Mouse (Mus musculus) layer of hippocampus, adult 18-20 months (tissue): ENCODE data around the gene Pus10. TPM values are rescaled to one million over a fixed set of nuclear protein-coding genes. Genes with fewer than 3 reads are reported as not detected.

Source experiments
- DNase-seq, 2 experiments: peaks; one replicate each; pipeline ENCODE4 v3.0.0; 2022; ENCODE audit warnings: low spot score in 2 of 2
- total RNA-seq, 2 experiments: library from RNA; stranded (reverse); gene quantifications; 2 replicates each; pipeline ENCODE4 v1.2.3; 2021

Gene Pus10
- total RNA-seq, 2 experiments from 2014 or later: 12.2 to 14.6 TPM

DNA sequence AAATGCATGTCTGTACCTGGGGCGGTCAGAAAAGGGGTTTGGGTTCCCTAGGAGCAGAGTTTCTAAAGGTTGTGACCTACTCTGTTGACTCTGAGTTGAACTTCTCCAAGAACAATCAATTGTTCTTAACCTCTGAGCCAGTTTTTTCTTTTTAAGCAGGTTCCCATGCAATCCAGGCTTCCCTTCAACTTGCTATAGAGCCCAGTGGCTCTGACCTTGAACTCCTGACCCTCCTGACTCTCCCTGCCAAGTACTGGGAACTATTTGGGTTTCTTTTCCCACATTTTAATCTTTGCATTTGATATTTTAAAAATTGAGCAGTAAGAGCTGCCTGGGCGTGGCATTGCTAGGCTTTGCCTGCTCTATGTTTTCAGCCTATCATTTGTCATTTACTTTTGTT lies 27.8 kb downstream of the Pus10 start:
- no peak for DNase-seq

DNA sequence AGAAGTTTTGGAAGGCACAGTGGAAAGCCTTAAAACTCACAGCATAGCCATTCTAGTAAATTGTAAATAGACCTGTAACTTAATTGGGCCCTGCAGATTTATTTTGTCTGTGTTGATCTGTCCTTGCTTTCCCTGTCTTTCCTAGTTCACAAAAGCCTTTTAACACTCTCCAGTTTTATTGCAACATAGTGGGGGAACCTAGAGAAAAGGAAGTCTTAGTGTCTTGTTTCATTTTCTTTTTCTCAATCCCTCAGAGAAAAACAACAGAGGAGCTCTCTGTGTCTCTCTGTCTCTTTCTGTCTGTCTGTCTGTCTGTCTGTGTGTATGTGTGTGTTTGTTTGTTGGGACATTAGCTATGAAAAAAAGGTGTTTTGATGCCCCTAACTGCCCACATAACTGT lies 30.4 kb downstream of the Pus10 start:
- no peak for DNase-seq

DNA sequence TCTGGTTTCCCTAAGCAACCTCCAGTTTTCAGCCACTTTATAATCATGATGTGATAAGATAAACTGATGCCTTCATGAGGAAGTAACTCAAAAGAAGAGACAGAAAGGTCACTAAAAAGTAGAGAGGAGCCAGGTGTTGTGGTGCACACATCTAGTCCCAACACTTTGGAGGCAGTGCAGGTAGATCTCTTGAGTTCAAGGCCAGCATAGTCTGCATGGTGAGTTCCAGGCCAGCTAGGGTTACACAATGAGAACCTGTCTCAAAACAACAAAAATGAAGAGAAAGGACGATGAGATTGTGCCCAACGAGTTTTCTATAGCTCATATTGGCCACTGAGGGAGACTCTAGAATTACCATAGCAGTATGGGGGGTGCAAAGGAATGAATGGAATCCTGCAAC lies 33.1 kb downstream of the Pus10 start:
- DNase-seq: no peak

DNA sequence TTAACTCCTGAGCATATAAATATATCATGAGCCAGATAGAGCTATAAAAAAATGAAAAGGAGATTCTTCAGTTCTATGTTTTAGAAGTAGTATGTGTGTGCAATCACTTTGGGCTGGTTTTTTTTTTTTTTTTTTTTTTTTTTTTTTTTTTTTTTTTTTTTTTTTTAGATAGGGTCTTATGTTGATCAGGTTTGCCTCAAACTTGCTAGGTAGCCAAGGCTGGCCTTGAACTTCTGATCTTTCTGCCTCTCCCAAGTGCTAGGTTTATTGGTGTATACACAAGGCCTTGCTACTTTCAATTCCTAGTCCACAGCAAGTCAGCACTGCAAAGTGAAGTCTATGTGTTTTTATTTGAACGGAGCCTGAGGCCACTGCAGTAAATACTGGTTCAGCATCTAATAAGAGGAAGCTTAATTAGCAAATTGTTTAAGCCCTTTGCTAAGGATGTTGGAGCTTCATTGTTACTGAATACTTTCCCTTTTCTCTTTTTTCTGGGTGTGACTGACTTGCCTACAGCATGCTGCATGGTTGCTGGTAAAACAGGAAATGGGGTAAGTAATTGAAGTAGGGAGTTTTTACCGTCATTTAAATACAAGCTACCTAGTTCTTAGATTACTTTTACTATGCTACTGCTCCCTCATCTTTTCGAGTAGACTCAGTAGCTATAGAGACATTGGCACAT lies 34.1 kb downstream of the Pus10 start:
- no peak for DNase-seq

DNA sequence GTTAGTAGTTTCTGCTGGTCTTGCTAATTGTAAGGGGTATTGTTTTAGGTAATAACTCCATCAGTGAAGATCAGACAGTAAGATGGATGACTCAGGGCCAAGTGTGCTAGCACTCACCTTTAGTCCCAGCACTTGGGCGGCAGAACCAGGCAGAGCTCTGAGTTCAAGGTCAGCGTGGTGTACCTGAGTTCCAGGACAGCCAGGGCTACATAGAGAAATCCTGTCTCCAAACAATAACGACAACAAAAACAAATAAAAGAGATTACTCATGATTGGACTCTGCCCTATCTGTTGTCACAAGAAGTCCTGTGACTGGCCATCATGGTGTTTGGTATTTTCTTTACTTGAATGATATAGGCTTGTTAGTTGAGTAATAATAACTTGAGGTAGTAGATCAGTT lies 36.4 kb downstream of the Pus10 start:
- DNase-seq: no peak

DNA sequence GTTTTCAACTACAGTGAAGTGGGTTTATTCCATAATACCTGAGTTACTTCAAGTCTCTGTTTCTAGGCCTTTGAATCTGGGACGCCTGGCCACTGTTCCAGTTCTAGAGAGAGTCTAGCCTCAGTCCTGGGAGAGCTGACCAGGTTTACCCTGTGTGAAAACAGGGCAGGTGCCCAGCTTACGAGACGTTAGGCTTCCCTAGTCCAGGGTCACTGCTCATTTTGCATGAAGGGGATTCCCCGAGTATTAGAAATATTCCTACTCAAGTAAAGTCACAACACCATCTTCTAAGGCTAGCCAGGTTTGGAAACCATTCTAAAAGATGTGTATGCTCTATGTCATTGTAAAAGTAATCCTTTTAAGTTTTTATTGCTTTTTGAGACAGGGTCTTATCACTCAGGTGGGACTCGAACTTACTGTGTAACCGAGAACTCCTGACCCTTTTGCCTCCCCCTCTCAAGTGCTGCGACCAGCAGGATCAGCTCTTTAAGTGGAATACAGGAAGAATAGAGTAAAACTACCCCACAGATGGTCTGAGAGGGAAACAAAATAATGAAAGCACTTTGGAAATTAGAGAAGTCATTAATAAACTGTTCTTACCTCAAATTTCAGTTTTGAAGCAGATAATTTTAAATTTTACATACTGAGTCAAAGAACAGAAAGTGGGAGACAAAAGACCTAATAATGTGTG lies 39.3 kb downstream of the Pus10 start:
- DNase-seq: no peak

DNA sequence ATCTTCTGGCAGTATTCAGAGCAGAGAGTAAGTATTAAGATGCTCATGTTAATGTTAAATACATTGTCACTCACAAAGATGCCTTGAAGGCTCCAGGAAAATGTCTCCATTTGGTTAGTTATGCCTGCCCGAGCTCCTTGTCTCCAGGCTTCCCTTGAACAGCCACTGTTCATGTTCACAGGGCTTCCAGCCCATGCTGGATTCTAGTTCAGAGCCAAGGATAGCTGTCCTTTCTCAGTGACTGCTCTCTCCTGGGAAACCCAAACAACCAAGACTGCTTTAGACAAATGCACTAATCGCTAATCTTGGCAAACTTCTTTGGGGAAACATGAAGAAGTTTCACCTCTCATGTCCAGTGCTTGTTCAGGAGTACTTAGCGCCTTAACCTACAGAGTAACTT lies 46.8 kb downstream of the Pus10 start:
- DNase-seq: no peak

DNA sequence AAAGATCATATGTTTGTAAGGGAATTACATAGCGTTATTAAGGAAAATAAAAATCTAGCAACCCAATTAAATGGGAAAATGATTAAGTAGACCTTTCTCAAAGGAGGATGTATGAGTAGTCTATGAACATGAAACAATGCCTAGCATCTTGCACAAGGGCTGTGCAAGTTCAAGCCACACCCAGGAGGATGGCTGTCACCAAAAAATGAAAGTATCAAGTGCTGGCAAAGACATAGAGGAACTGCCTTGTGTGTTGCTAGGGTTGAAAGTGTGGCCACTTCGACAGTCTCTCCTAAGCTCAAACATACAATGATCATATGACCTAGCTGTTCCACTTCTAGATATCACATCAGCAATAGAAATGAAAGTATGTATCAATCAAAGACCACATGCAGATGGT lies 53.4 kb downstream of the Pus10 start:
- DNase-seq: no peak

DNA sequence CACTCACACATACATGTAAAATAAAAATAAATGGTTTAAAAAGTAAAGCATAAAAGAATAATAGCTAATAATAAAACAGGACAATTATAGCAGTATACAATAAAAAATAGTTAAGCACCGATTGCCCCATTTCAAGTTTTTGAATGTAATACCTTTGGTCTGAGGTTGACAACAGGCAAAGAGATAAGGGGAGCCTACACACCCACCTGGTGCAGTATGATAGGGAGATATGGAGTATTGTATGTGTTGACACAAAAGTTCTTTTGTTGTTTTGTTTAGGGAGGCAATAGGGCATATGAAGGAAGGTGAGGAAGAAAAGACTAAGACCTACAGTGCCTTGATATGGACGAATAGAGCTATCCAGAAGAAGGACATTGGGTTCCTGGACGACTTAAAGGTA lies 54.4 kb downstream of the Pus10 start:
- DNase-seq: no peak

DNA sequence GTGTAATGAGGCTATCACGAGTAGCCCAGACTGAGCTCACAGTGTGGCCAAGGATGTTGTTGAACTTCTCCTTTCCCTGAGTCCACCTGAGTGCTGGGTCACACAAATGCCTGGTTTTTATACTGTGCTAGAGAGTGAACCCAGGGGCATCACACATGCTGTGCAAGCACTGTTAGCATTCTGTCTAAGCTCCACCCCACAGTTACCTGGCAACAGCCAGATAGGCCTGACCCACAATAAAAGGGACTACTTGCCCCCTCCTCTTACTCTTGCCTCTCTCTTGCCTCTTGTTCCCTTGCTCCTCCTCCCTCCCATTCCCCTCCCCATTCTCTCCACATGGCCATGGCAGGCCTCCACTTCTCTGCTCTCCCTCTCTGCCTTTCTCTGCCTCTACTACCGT lies 56.9 kb downstream of the Pus10 start:
- DNase-seq: no peak

DNA sequence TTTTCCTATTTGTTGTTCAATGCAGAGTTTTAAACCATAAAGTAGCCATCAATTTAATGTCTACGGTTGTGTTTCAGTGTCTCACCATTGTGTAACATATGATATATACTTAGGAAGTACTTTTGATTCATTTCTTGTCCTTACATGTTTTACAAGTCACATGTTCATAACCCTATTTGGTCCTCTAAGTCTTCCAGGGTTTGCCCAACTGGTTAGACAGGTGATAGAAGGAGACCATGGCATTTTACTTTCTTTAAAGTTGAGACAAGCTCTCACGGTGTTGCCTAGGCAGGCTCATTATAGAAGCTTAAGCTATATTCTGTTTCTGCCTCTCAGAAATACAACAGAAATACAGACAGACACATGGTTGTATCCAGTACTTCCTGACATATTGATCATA lies 60.4 kb downstream of the Pus10 start:
- DNase-seq: no peak

DNA sequence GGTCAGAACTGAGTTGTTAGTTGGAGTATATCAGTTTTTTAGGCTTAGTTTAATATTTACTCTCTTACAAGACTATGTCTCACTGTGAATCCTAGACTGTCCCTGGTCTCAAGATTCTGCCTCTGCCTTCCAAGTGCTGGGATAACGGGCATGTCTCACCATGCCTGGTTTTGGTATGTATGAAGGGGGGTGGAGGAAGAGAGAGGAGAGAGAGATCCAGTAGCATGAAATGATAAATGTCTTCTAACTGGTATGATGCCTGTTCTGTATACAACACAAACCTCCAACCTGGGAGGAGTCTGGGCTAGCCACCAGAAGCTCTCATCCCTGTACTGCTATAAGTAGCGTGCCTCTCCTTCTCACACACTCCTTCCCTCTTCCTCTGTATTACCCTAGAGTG lies 61.0 kb downstream of the Pus10 start:
- no peak for DNase-seq

DNA sequence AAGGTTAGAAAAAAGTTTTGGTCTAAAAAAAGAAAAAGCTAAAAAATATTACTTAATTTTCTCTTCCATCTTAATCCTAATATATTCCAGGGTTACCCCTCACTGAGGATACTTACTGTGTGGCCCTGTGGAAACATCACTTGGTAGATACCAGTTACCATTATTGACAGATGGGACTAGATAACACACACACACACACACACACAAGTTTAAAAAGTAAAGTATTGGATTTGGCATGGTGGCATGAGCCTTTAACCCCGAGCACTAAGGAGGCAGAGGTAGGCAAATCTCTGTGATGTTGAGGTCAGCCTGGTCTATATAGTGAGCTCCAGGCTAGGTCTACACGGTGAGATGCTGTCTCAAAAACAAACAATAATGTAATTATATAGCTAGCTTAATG lies 62.7 kb downstream of the Pus10 start:
- no peak for DNase-seq

DNA sequence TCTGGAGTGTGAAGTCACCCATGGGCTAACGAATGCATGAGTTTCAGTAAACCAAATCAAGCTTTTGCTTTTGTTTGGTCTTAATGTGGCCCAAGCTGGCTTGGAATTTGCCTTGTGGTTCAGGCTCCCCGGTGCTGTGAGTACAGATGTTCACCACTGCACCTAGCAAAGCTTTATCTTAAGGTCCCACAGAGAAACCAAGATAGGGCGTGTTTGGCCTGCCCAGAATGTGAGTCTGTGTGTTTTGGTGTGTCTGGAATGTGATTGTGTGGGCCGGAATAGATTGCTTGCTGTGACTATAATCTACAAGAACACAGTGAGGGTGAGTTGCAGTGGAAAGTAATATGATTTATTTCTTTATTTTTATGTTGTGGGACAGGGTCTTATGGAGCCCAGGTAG lies 64.6 kb downstream of the Pus10 start:
- no peak for DNase-seq

DNA sequence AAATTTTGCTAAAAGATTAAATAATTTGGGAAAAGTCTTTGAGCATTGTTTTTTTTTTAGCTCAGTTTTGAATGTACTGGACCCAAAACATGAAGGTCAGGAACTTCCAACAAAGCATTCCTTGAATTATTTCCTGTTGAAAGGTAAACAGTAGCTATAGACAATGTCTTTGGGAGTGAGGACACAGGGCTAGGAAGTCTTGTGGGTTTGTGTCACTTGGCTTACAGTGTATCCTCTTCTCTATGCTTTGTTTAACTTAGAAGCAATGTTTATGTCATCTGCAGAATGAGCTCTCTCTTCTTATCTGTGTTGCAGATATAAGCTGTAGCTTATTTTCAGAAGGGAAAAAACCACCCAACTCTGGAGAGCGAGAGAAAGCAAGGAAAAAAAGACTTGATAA lies 67.4 kb downstream of the Pus10 start:
- DNase-seq: no peak

DNA sequence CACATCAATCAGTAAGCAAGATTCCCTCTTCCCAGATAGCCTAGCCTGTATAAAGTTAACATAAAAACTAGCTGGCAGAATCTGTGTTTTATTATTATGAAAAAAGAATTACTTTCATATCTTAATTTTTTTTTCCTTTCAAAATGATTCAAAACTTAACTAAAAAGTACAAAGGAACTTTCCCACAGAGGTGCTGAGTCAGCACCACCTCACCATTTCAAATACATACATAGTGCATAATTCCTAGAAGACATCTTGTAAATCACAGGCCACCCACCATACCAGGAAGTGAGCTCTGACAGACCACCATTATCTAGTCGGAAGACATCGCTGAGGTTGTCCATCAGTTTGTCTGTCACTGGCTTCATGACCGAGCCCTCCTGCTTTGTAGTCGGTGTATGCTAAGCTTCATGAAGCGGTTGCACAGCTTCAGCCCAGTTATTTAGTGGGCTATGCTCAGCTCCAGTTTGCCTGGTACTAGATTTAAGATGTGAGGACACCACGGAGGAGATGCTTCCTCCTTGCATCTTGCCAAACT lies 69.3 kb downstream of the Pus10 start:
- DNase-seq: no peak

DNA sequence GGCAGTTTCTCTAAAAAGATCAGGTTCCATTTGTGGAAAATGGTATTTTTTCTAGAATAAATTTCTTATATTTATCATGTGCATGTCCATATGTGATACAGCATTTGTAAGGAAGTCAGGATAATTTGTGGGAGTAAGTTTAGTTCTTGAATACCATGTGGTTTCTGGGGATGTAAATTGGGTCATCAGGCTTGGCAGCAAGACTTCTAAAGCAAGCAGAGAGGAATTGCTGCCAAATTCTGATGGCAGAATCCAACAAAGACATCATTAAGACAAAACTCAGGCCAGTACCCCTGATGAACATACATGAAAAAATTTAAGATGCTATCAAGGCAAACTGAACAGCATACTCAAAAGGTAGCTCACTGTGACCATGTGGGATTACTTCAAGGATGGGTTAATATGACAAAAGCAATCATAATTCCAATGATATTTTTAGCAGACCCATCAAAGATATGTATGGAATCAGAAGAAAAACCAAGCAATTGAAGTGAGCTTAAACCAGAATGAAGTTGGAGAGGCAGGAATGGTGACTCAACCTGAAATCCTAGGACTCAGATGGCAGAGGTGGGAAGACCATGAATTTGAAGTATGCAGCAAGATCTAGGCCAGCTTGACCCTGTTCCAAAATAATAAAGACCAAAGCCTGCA lies 70.5 kb downstream of the Pus10 start:
- no peak for DNase-seq

DNA sequence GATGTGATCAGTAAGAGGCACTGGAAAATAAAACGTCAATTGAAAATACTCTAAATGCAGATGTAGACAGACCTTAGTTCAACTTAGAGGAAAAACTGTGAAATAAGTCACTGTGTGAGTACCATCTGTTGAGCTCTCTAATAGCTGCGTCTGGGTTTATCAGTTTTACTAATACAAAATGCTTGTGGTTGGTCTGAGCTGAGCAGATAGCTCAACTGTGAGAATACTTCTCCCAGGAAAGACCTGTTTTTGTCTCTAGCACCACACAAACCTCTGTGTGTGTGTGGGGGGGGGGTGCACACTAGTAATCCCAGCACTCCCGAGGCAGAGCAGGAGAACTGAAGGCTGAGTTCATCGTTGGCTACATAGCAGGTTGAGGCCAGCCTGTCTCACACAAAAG lies 75.4 kb downstream of the Pus10 start:
- DNase-seq: no peak

DNA sequence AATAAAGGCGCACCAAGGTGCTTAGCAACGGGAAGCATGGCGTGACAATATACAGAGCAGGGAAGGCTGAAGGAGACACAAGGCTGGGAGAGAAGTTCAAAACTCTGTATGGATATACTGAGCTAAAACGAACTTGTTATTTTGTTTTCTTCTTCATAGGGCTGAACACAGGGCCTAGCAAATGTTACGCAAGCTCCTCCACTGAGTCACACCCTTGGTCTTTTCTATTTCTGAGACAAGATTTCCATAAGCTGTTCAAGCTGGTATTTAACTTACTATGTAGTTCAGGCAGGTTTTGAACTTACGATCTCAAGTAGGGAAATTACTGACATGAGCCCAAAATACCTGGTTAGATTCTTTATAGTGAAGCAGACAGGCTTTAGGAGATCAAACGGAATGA lies 75.9 kb downstream of the Pus10 start:
- no peak for DNase-seq

DNA sequence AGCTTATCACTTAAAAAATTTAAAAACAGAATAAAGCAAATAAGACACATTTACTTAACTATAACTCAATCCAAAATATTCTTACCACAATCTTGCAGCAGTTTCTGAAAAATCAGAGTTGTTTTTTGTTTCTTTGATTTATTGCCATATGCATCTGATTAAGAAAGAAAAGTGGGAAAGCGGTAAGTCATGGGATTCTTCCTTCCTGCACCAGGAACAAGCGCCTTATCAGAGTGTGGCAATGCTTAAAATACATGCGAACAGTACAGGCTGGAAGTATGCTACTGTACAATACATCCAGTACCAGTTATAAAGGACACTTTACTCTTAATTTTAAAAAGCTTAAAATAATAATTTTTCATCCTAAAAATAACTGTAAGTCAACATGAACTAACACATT lies 78.9 kb downstream of the Pus10 start:
- DNase-seq: no peak

DNA sequence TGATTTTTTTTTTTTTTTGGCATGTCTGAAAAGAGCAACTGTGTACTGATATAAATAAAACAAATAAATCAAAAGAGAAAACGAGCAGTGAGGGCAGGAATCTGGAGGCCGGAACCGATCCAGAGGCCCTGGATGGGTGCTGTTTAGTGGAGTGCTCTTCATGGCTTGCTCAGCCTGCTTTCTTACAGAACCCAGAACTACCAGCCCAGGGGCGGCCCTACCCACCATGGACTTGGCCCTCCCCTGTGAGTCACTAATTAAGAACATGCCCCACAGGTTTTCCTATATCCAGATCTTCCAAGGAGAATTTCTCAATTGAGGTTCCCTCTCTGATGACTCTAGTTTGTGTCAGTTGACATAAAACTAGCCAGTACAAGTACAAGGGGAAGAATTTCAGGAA lies 80.6 kb downstream of the Pus10 start:
- no peak for DNase-seq

DNA sequence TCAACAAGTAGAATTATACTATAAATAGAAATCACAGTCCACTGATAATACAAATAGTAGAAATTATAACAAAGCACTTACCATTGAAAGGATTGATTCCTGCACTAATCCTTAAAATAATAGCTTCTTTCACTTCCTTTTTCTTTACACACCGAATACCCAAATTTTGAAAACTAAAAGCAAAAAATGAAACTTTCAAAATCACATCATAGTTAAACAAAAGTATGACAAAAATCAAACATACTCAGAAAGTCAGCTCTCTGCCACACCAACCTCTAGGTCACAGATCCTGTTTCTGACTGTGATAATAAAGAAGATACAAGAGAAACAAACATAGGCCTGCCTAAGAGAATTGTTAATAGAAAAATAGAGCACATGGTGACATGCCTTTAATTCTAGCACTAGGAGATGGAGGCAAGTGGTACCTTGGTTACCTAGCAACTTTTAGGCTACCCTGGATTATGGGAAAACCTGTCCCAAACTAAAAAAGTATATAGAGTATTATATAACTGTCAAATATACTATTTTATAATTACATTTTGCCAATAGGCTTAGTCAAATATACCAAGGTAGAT lies 87.7 kb downstream of the Pus10 start:
- no peak for DNase-seq
